Mouse (Mus musculus) heart, postnatal 0 days (tissue): ENCODE data around the gene Cdkal1.
A peak's percentile ranks its signal among the peaks of the same experiment; 100 is the strongest.

Experiments
- CTCF ChIP-seq: IDR thresholded peaks from 2 replicates; pipeline ENCODE4 v1.5.1; 2016; ENCODE audit warnings: antibody characterized with exemption, control low read depth, low read depth
- EP300 ChIP-seq: IDR thresholded peaks from 2 replicates; pipeline ENCODE4 v1.6.1; 2016; ENCODE audit warnings: antibody characterized with exemption, low read depth

GRCm38 (mm10) chr13:29744188-29744587 is 111.3 kb downstream of the Cdkal1 start:
- TF ChIP-seq EP300 (no peak), CTCF (peak; percentile 37)
